8 mouse cellular contexts compared by ENCODE assay signal in the genomic region with DNA sequence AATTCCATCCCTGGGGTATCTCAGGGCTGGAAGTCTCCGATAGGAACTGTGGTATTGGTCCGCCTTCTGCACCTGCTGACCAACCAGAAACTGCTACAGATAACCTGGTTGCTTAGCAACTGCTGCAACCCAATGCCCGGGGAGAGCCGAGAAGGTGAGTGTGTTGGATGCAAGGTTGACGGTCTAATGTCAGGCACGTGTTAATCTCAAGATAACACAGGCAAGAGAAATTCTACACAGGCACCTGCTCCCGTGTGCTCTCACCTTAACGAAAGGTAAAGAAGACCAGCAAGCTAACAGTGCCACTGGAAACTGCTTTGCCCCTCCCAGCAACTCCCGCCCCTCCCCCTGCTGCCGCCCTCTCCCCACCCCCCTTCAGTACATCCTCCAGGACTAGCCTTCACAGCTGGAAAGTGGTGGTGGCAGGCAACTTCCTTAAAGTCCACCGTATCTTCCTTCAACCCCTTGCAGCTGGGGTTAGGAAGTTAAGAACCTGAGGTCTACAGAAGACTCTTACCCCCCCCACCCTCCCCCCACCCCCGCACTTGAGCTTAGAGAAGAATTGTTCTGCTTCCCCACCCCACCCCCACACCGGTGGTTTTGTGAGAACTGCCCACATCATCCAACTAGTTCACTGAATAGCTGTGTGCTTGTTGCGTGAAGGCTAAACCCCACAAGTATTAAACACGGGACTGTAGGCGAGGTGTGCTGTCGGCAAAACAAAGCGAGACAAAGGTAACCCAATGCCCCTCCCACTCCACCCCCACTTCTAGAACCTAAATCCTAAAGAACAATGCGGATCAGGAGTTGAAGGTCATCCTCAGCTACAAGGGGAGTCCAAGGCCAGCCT. TPM values are rescaled to one million over a fixed set of nuclear protein-coding genes. Genes with fewer than 3 reads are reported as not detected.
DNase-seq lines count a peak whose midpoint lies in the region; ATAC-seq and TF ChIP-seq lines count a peak whose summit lies in the region.

No protein-coding gene starts in this region.

- no peak overlapping the region for H3K4me3 ChIP-seq in lung, postnatal 0 days (ENCODE audit: low read depth, low read length)

- H3K4me2 ChIP-seq in lung, postnatal 0 days (replicated peaks; ENCODE audit: low read depth, low read length): 0 out of 2 replicates have a peak overlapping the region, but pooled peaks have one; percentile 8

- no peak overlapping the region for H3K9ac ChIP-seq in lung, postnatal 0 days (replicated peaks; ENCODE audit: low read depth)

- no peaks in the 10 kb centered on the region for H3K27me3 ChIP-seq in lung, postnatal 0 days (replicated peaks; ENCODE audit: insufficient read depth, low read length)

- 0 out of 2 replicates have a peak overlapping the region, but pooled peaks have one; percentile 57 for H3K27ac ChIP-seq in lung, postnatal 0 days (ENCODE audit: low read length)

- 21% methylated on average over 19 of the region's 19 CpGs for WGBS in lung, postnatal 0 days

- H3K4me1 ChIP-seq in lung, postnatal 0 days (ENCODE audit: insufficient read depth, low read depth, low read length): peaks cover 38% of the 10 kb centered on the region

- no peak for TF ChIP-seq EP300 in lung, postnatal 0 days (IDR thresholded peaks at IDR 0.05)

- no peak for DNase-seq in lung, postnatal 0 days (ENCODE audit: low spot score)
- DNase-seq in lung, postnatal 14 days: no peak
- DNase-seq in induced T-regulatory cell, adult 2 months (ENCODE audit: low read depth): peak; percentile 79
- peak; percentile 68 for DNase-seq in naive thymus-derived CD4-positive, alpha-beta T cell, adult 2 months (ENCODE audit: low read depth)
- DNase-seq in frontal cortex, postnatal 10 days (ENCODE audit: low spot score in 2 of 2): no peak
- no peak for DNase-seq in cerebellum, postnatal 4 days (ENCODE audit: low spot score in 2 of 2)

- no peaks in the 10 kb centered on the region for H3K9me3 ChIP-seq in lung, postnatal 0 days (ENCODE audit: low read length)

- no peaks in the 10 kb centered on the region for H3K36me3 ChIP-seq in lung, postnatal 0 days (ENCODE audit: insufficient read depth, low read length)

- TF ChIP-seq CTCF in lung, postnatal 0 days (IDR thresholded peaks at IDR 0.05): no peak

- no peak for ATAC-seq in lung, postnatal 0 days
- ATAC-seq in common myeloid progenitor, adult 5-6 weeks (replicated peaks; ENCODE audit: low read depth, poor library complexity, severe bottlenecking): peak; percentile 72
- no peak for ATAC-seq in cerebellum, adult (ENCODE audit: insufficient number of reproducible peaks, low FRiP score, low TSS enrichment)

RNA-seq across cellular contexts. Expression of gene Tbc1d7, which starts 44.1 kb away (rescaled TPM):
- 25.4 and 27.5 TPM in 2 replicates for polyA plus RNA-seq in lung, postnatal 0 days (2015; fragmentation: Nextera tagmentation; extraction: Ambion mirVana)
- total RNA-seq in common myeloid progenitor, adult 5-6 weeks (2017): 8.6 and 17.1 TPM in 2 replicates

Comparison
In these comparisons a context has a peak if more than half of its experiments do, and no peak if none do; other contexts are left out.
1. DNase-seq: peak in induced T-regulatory cell, adult 2 months (single experiment) and naive thymus-derived CD4-positive, alpha-beta T cell, adult 2 months (single experiment); none in lung, postnatal 0 days (single experiment), lung, postnatal 14 days (single experiment), frontal cortex, postnatal 10 days (0 of 2) and cerebellum, postnatal 4 days (0 of 2).